Mouse (Mus musculus): ENCODE measurements around the gene Ffar3.

DNA sequence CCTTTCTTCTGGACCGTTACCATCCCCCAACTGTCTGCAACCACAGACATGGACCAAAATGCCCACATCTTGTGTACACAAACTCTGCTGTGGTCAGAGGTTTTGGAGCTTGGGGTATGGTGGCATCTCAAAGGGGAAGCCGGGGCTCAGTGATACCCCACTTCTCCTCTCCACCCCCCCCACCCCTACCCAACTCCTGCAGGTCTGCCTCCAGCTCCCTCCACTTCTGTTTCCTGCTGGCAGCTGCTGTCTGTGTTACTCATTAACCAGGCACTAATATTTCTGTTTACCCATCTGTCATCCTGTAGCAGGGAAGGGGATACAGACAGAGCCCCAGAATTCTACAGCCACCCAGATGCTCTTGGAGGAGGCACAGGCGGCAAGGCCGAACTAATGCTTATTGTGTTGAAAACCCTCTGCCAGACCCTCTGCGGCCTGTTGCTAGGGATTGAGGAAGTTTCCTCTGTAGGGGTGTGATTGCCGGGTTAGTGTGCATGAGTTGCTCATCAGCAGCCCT, 43.6 kb downstream of the Ffar3 start:
- TF ChIP-seq GATA1 (IDR thresholded peaks at IDR 0.05; ENCODE audit: borderline replicate concordance, low read length) (0 out of 3 replicates have a peak, but pooled peaks have one; percentile 33), FLI1 (IDR thresholded peaks at IDR 0.05; ENCODE audit: low read length) (no peak)

All from megakaryocyte, embryonic 14.5 days (primary cell).